Mouse (Mus musculus) midbrain, embryonic 15.5 days (tissue): ENCODE measurements around the gene Prelp. TPM values are rescaled to one million over a fixed set of nuclear protein-coding genes. Genes with fewer than 3 reads are reported as not detected.
A peak's percentile ranks its signal among the peaks of the same experiment; 100 is the strongest.

ENCODE experiments used
- ATAC-seq: fragments of 200-750 bp; cut with Nextera tagmentation; replicated peaks from 2 replicates; pipeline ENCODE4 v1.8.0; 2017; ENCODE audit warnings: moderate TSS enrichment
- H3K27ac ChIP-seq: fragments of 300-500 bp; sonication (generic); 2 replicates; pipeline ENCODE4 v1.5.1; 2015; ENCODE audit warnings: mild to moderate bottlenecking, inconsistent platforms
- H3K27me3 ChIP-seq: fragments of 300-500 bp; sonication (generic); replicated peaks from 2 replicates; pipeline ENCODE4 v1.6.1; 2015; ENCODE audit warnings: inconsistent platforms
- H3K36me3 ChIP-seq: fragments of 300-500 bp; sonication (generic); replicated peaks from 2 replicates; pipeline ENCODE4 v1.6.1; 2015; ENCODE audit warnings: inconsistent platforms
- H3K4me1 ChIP-seq: fragments of 300-500 bp; sonication (generic); 2 replicates; pipeline ENCODE4 v1.6.1; 2015; ENCODE audit warnings: inconsistent platforms
- H3K4me2 ChIP-seq: fragments of 300-500 bp; sonication (generic); 2 replicates; pipeline ENCODE4 v1.6.1; 2015; ENCODE audit warnings: inconsistent platforms, mild to moderate bottlenecking, moderate library complexity
- H3K4me3 ChIP-seq: fragments of 300-500 bp; sonication (generic); 2 replicates; pipeline ENCODE4 v1.5.1; 2015; ENCODE audit warnings: mild to moderate bottlenecking, inconsistent platforms
- H3K9ac ChIP-seq: fragments of 300-500 bp; sonication (generic); 2 replicates; pipeline ENCODE4 v1.6.1; 2015; ENCODE audit warnings: mild to moderate bottlenecking, inconsistent platforms
- H3K9me3 ChIP-seq: fragments of 300-500 bp; sonication (generic); 2 replicates; pipeline ENCODE4 v1.6.1; 2016; ENCODE audit warnings: inconsistent platforms
- WGBS: fragments of 180-500 bp; shearing (Covaris S2); methylation state at CpG from one replicate; pipeline ENCODE4 v1.1.7; 2015; ENCODE audit warnings: mixed read lengths; 5-methylcytosine and 5-hydroxymethylcytosine counted together
- polyA plus RNA-seq: library from polyadenylated mRNA; unstranded; fragments of >200 nt; fragmentation: Nextera tagmentation; extraction: Ambion mirVana; gene quantifications from 2 replicates; pipeline ENCODE4 v1.2.1, GENCODE M21; 2015

Gene Prelp
- polyA plus RNA-seq, 1 experiment from 2014 or later: 8.4 TPM

DNA sequence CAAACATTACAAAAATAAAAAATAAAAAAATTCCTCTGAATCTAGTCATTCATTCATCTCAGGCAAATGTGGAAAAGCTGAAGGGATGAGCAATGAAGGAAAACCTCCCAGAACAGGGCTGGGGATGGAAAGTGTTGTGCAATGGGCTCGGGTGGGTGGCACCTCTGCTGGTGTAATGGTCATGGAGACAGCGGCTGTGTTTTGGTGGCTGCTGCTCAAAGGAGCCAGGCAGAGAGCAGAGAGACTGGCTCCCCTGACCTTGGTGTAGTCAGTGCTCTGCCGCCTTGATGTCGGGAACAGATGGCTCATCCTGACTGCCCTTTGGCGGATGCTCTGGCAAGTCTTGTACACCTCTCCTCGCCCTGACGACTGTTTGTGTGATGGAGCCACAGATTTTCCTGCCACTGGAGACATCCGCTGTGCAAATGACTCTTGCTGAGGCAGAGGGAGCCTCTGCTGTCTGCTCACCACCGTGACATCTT lies 32.1 kb upstream of the Prelp start:
- no peaks in the 10 kb centered on the region for H3K36me3 ChIP-seq
- WGBS: 52% methylated on average over 9 of the region's 9 CpGs
- H3K27ac ChIP-seq: peak overlapping the region; percentile 16; the same call in 1 of the 2 replicates

DNA sequence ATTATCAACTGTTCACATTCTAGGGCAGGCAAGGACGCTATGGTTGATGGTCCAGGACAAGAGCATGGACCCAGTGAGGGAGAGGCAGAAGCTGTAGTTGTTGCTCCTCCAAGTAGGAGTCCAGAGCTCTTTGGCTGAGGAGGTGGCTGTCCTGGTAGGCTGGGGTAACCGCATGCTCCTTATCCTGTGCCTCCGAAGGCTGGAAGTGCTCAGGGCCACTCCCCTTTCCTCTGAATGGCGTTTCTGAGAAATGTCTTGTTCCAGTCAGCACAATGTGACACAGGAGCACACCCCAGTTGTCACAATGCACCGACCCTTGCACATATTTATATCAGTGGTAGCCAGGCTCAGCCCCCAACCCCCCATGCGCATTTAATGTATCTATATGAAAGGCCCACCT lies 30.4 kb upstream of the Prelp start:
- Histone ChIP-seq H3K27ac (no peak overlapping the region), H3K9me3 (no peaks in the 10 kb centered on the region), H3K4me3 (no peak overlapping the region), H3K4me2 (no peak overlapping the region), H3K9ac (no peak overlapping the region), H3K27me3 (no peaks in the 10 kb centered on the region), H3K4me1 (peaks cover 3% of the 10 kb centered on the region; the same call in 1 of the 2 replicates), H3K36me3 (no peaks in the 10 kb centered on the region)
- no peak for ATAC-seq
- WGBS: 62% methylated on average over 6 of the region's 6 CpGs

More for the DNA sequence above, 32.1 kb upstream of the Prelp start:
- Histone ChIP-seq H3K9me3 (no peaks in the 10 kb centered on the region), H3K4me2 (no peak overlapping the region), H3K4me1 (peaks cover 3% of the 10 kb centered on the region; the same call in 1 of the 2 replicates), H3K9ac (no peak overlapping the region), H3K27me3 (no peaks in the 10 kb centered on the region), H3K4me3 (no peak overlapping the region)
- ATAC-seq: no peak

DNA sequence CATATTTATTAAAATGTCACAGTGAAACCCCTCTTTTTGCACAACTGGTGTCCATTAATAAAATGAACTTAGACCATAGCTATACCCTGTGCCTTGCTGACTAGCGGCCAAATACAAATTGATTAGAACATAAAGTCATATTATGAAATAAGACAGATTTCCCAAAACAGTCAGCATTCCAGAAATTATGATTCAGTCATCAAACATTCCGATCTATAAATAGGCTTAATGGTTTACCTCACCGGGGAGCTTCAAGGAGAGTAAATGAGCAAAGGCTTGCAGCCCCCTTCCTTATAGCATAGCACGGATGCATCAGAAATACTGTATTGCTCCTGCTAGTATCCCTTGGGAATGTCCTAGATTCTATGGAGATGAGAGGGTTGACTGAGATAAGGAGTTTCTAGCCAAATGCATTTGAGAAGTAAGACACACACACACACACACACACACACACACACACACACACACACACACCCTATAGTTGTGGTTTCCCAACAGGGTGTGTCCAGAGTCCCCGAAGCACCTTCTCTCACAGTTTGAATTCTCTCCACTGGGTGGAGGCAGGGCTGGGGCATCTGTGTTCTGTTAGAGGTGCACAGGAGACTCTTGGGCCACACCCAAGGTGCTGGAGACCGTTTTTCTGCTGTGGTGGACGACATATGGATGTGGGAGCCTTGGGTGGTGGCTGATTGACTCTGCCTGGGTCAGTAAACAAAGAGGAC lies 29.0 kb upstream of the Prelp start:
- 78% methylated on average over 7 of the region's 7 CpGs for WGBS

DNA sequence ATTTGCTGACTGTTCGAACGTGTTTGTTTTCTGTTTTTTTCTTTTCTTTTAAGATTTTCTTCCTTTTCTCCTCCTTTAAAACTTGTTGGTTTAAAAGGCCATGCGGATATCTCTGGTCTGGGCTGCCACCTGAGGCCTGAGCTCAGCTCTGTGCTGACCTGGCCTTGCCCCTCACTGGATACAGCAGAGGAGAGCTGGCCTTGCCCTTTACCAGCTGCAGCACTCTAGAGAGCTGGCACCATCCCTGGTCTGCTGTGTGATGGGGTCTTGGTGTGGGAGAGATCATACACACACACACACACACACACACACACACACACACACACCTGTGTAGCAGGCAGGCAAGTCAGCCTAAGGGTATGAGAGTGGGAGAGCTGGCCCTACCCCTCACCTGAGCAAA lies 23.9 kb upstream of the Prelp start:
- no peaks in the 10 kb centered on the region for H3K9me3 ChIP-seq
- H3K27me3 ChIP-seq: no peaks in the 10 kb centered on the region
- no peak overlapping the region for H3K9ac ChIP-seq
- H3K4me2 ChIP-seq: no peak overlapping the region
- no peak for ATAC-seq
- H3K4me1 ChIP-seq: no peaks in the 10 kb centered on the region
- H3K36me3 ChIP-seq: no peaks in the 10 kb centered on the region
- WGBS: 87% methylated on average over 3 of the region's 3 CpGs
- H3K27ac ChIP-seq: no peak overlapping the region
- no peak overlapping the region for H3K4me3 ChIP-seq

More for the DNA sequence above, 29.0 kb upstream of the Prelp start:
- H3K9me3 ChIP-seq: no peaks in the 10 kb centered on the region
- H3K36me3 ChIP-seq: no peaks in the 10 kb centered on the region
- H3K4me3 ChIP-seq: no peak overlapping the region
- H3K9ac ChIP-seq: no peak overlapping the region
- H3K4me1 ChIP-seq: peaks cover 3% of the 10 kb centered on the region; the same call in 1 of the 2 replicates
- no peak overlapping the region for H3K27ac ChIP-seq
- H3K4me2 ChIP-seq: no peak overlapping the region
- no peak for ATAC-seq
- no peaks in the 10 kb centered on the region for H3K27me3 ChIP-seq

DNA sequence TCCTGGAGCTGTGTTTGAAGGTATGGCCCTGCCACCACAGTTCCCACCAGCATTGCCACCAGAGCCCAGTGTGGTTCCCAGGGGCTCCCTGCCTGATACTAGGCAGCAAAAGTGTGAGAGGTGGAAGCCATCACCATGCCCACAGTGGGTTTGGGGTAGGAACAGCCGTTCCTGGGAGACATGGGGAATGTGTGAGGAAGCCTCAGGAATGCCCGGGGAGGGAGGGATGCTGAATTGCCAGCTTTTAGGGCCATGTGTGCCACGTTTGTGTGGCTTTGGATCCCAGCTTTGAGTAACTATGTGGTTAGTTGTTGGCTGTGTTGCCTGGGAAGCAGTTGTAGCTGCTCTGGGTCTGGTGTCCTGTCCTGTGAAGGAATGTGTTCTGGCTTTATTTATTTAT lies 20.7 kb upstream of the Prelp start:
- ATAC-seq: no peak
- Histone ChIP-seq H3K4me1 (no peaks in the 10 kb centered on the region), H3K4me2 (no peak overlapping the region), H3K27me3 (no peaks in the 10 kb centered on the region), H3K9me3 (no peaks in the 10 kb centered on the region), H3K36me3 (no peaks in the 10 kb centered on the region), H3K4me3 (no peak overlapping the region), H3K9ac (no peak overlapping the region), H3K27ac (no peak overlapping the region)
- 79% methylated on average over 3 of the region's 3 CpGs for WGBS

DNA sequence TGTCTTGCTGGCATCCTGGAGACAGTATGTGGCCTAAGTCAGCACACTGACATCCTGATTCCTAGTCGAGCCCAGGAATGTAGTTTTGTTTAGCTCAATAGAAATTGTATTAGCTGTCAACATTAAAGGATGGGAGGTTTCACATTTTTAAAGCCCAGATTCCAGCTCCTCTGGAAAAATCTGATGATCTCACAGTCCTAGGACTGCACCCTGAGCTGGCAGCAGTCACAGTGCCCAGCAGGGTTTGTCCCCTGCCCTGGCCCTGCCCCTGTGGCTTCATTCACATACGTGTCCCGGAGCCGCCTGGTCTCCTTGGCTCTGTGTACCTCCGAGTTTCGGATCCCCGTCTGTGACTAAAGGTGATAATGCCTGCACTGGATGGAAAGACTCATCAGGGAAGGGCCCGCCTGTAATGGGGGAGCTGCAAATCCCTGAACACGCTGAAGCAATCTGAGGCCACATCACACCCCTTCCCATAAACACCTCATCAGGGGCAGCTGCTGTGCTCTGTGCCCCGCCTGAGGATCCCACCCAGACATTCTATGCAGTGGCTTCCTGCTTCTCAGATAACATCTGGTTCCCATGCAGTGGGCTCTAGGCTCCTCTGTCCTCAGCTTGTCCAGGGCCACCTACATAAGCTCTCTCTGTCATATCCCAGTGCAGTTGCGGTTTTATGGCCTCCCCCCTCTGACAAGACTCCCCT lies 20.1 kb upstream of the Prelp start:
- WGBS: 82% methylated on average over 11 of the region's 11 CpGs
- no peaks in the 10 kb centered on the region for H3K4me1 ChIP-seq

DNA sequence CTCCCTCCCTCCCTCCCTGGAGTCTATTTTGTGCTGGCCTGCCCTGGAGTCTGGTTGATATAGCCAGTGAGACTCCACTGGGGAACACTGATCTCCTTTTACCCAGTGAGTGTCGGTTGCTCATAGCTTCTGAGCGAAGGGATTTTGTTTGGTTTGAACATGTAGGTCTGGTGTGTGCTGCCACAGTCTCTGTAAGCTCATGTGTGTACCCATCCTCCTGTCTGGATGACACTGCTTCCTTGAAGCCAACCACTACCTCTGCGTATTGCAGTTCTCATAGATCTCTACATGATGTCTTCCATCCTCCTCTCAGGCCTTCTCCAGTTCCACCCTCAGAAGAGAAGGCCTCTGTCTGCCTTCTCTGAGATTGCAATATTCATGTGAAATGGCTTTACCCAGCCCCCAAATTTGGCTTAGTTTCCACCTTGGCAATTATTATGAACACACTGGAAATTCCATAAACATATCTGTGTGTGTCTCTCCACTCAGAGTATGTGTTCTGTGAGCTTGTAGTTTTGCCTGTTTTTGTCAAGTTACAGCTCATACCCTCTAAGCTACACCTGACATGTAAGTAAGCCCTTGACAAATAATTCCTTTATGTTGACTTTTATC lies 19.4 kb upstream of the Prelp start:
- Histone ChIP-seq H3K4me2 (no peak overlapping the region), H3K36me3 (no peaks in the 10 kb centered on the region), H3K27me3 (no peaks in the 10 kb centered on the region), H3K27ac (no peak overlapping the region), H3K9me3 (no peaks in the 10 kb centered on the region), H3K9ac (no peak overlapping the region), H3K4me3 (no peak overlapping the region), H3K4me1 (no peaks in the 10 kb centered on the region)
- ATAC-seq: no peak
- 88% methylated on average over 3 of the region's 3 CpGs for WGBS

More for the DNA sequence above, 20.1 kb upstream of the Prelp start:
- Histone ChIP-seq H3K36me3 (no peaks in the 10 kb centered on the region), H3K4me3 (no peak overlapping the region), H3K27me3 (no peaks in the 10 kb centered on the region), H3K9ac (no peak overlapping the region), H3K4me2 (no peak overlapping the region), H3K27ac (no peak overlapping the region), H3K9me3 (no peaks in the 10 kb centered on the region)
- ATAC-seq: no peak

DNA sequence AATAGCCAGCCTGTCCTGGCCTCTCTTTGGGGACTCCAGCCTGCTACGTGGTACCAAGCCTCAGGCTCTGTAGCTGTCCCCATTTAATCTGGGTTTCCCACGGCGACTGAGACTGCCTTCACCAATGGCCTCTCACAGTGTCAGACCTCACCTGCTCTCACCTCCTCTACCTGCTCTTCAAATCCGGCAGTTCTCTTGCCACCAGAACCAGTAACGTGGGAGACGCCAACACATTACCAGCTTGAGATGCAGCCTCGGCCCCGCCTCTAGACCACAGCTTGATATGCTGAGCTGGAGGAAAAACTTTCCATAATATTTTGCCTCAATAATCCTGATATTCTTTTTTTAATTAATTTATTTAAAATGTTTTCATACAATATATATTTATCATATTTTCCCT lies 18.5 kb upstream of the Prelp start:
- Histone ChIP-seq H3K4me2 (no peak overlapping the region), H3K9me3 (no peaks in the 10 kb centered on the region), H3K4me1 (no peaks in the 10 kb centered on the region), H3K4me3 (no peak overlapping the region), H3K27ac (no peak overlapping the region), H3K27me3 (no peaks in the 10 kb centered on the region), H3K36me3 (no peaks in the 10 kb centered on the region), H3K9ac (no peak overlapping the region)
- no peak for ATAC-seq
- 83% methylated on average over 8 of the region's 8 CpGs for WGBS

DNA sequence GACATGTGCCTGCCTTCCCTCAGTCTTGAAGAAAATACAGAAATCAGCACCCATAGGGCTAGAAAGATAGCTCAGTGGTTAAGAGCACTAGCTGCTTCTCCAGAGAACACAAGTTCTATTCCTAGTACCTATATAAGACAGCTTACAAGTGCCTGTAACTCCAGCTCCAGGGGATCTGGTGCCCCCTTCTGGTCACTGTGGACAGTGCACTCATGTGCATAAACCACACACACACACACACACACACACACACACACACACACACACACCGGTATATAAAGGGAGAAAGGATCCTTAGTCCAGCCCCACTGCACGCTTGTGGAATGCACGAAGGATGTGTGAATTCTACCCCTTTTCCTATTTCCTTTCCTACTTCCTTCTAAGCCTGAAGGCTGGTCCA lies 15.0 kb upstream of the Prelp start:
- no peak overlapping the region for H3K4me3 ChIP-seq
- H3K9me3 ChIP-seq: no peaks in the 10 kb centered on the region
- no peak overlapping the region for H3K4me2 ChIP-seq
- H3K27me3 ChIP-seq: no peaks in the 10 kb centered on the region
- no peak for ATAC-seq
- H3K36me3 ChIP-seq: no peaks in the 10 kb centered on the region
- no peak overlapping the region for H3K9ac ChIP-seq
- H3K4me1 ChIP-seq: no peaks in the 10 kb centered on the region
- H3K27ac ChIP-seq: no peak overlapping the region
- 94% methylated on average over 3 of the region's 3 CpGs for WGBS

DNA sequence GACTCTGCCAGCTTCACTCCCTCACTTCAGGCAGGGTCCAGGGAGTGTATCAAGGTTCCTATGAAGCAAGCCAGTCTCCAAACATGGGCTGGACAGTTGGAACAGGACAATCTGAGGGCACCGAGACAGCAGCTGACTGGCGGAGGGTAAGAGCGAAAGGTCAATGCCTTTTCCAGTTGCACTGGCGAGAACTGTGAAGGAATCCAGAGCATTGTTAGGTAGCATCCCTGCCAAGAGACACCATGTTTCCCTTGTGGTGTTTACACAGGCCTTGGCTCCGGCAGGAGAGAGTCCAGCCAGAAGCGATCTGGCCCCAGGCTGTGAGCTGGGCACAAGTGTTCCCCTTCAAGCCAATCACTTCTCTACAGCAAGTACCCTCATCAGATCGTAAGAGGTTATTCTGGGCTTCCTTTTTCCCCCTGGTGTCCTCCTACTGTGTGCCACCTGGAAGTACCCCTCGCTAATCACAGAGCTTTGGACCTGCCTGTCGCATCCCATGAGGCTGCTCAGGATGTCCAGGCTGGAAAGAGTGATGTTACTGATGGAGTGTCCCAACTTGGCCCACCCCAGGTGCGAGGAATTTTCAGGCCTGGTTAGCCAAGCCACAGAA lies 13.2 kb upstream of the Prelp start:
- Histone ChIP-seq H3K27ac (no peak overlapping the region), H3K9ac (no peak overlapping the region), H3K4me2 (no peak overlapping the region), H3K36me3 (no peaks in the 10 kb centered on the region), H3K4me3 (no peak overlapping the region), H3K27me3 (no peaks in the 10 kb centered on the region), H3K9me3 (no peaks in the 10 kb centered on the region), H3K4me1 (no peaks in the 10 kb centered on the region)
- 81% methylated on average over 10 of the region's 10 CpGs for WGBS
- ATAC-seq: no peak

DNA sequence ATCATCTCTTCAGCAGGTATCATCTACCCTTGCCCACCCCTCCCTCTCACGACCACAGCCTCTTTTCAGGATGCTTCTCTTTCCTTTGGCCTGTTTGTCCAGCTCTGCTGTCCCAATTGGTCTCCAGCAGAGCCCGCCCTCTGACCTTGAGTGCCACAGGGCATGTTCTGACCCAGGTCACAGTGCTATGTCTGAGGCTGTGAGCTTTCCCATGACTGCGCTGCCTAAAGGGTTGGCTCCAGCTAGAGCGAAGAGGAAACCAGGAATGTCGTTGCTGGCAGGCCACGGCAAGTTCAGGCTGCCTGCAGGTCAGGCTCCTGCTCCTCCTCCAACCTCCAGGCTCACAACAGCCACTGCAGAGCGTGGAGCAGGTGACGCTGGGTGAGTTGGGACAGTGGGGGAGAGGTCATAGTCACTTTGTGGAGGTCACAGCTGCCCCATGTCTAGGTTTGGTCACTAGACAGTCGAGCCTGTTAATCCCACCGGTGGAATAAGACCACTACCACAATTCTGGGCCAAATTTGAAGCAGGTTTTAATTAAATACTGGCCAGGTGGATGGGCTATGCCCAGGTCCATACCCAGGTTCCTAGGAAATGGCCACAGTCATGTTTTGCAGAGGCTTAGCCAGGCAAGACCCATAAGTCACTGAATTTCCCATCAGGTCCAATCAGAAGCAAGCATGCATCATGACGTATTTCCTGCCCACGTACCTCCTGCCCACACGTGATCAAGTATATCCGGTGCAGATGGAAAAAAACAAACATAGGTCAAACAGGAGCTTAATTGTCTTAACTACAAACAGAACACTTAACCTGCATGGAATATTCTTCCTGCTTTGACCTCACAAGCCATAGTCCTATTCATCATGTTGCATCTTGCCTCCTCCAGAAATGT lies 12.3 kb upstream of the Prelp start:
- H3K4me3 ChIP-seq: no peak overlapping the region
- H3K4me2 ChIP-seq: no peak overlapping the region
- no peaks in the 10 kb centered on the region for H3K4me1 ChIP-seq
- H3K9ac ChIP-seq: no peak overlapping the region
- H3K27me3 ChIP-seq: no peaks in the 10 kb centered on the region
- no peaks in the 10 kb centered on the region for H3K36me3 ChIP-seq
- no peak for ATAC-seq
- H3K9me3 ChIP-seq: no peaks in the 10 kb centered on the region
- WGBS: 77% methylated on average over 14 of the region's 14 CpGs
- H3K27ac ChIP-seq: no peak overlapping the region
